Mouse (Mus musculus) embryonic facial prominence, embryonic 14.5 days (tissue): Measurements from ENCODE around the gene Slc6a20a. TPM values are rescaled to one million over a fixed set of nuclear protein-coding genes. Genes with fewer than 3 reads are reported as not detected.

Experiments used
- ATAC-seq: fragments of 200-750 bp; cut with Nextera tagmentation; 2 replicates; pipeline ENCODE4 v1.8.0; 2017; ENCODE audit warnings: low read depth, moderate number of reproducible peaks, moderate TSS enrichment
- DNase-seq: peaks from one replicate; pipeline ENCODE4 v3.0.0-alpha.2; 2015; ENCODE audit warnings: low spot score
- H3K27ac ChIP-seq: fragments of 300-500 bp; sonication (generic); replicated peaks from 2 replicates; pipeline ENCODE4 v1.5.1; 2014; ENCODE audit warnings: low read depth, mild to moderate bottlenecking, low read length, moderate library complexity
- H3K27me3 ChIP-seq: fragments of 300-500 bp; sonication (generic); replicated peaks from 2 replicates; pipeline ENCODE4 v1.6.1; 2014; ENCODE audit warnings: low read length; ENCODE audit not compliant: control insufficient read depth, insufficient read depth
- H3K36me3 ChIP-seq: fragments of 300-500 bp; sonication (generic); 2 replicates; pipeline ENCODE4 v1.6.1; 2014; ENCODE audit warnings: low read length, mixed read lengths; ENCODE audit not compliant: control insufficient read depth, insufficient read depth
- H3K4me1 ChIP-seq: fragments of 300-500 bp; sonication (generic); 2 replicates; pipeline ENCODE4 v1.6.1; 2014; ENCODE audit warnings: antibody characterized with exemption, low read length; ENCODE audit not compliant: control insufficient read depth, insufficient read depth
- H3K4me2 ChIP-seq: fragments of 300-500 bp; sonication (generic); 2 replicates; pipeline ENCODE4 v1.6.1; 2014; ENCODE audit warnings: low read depth, mild to moderate bottlenecking, low read length, moderate library complexity, mixed read lengths
- H3K4me3 ChIP-seq: fragments of 300-500 bp; sonication (generic); 2 replicates; pipeline ENCODE4 v1.5.1; 2014; ENCODE audit warnings: low read depth, mild to moderate bottlenecking, low read length
- H3K9ac ChIP-seq: fragments of 300-500 bp; sonication (generic); 2 replicates; pipeline ENCODE4 v1.6.1; 2014; ENCODE audit warnings: low read depth, mild to moderate bottlenecking, low read length, moderate library complexity, mixed read lengths
- H3K9me3 ChIP-seq: fragments of 300-500 bp; sonication (generic); 2 replicates; pipeline ENCODE4 v1.6.1; 2016; ENCODE audit warnings: low read length; ENCODE audit not compliant: control insufficient read depth
- WGBS: fragments of 180-500 bp; shearing (Covaris S2); extraction: QIAGEN DNeasy Blood & Tissue Kit; methylation state at CpG from one replicate; pipeline ENCODE4 v1.1.7; 2014; 5-methylcytosine and 5-hydroxymethylcytosine counted together
- polyA plus RNA-seq: library from polyadenylated mRNA; unstranded; fragments of >200 nt; fragmentation: Nextera tagmentation; extraction: Ambion mirVana; gene quantifications from 2 replicates; pipeline ENCODE4 v1.2.1, GENCODE M21; 2014

The Slc6a20a gene
- 0.99 and 1.5 TPM in 2 replicates for polyA plus RNA-seq

DNA sequence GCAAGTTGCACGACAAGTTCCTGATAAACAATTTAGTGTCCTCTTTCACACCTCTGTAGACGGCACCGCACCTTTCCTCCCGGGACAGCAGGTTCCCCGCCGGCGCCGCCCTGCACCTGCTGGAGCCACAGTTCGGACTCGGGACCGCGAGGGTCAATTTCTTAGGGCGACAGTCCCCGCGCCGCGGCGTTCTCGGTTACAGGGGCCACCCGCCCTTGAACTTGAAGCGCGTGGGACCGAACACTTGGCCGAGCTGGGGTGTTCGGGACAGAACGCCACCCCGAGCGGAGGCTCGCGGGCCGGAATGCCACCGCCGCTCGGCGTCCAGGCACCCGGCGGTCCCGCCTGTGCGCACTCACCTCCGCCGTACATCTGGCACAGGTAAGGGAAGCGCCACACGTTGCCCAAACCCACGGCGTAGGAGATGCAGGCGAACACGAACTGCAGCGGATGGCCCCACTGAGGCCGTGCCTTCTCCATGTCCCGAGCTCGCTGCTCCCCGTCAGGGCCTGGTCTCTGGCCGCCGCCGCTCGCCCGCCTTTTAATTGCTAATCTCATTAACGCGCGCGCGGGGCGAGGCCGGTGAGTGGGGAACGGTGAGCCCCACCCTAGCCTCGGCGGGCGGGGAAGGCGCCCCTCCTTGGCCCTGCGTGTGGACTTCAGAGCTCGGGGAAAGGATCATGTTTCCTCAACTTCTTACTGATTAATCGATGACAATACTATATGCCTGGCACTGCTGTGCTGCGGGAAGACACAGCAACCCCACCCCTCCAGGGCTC lies at the start of gene Slc6a20a, which contains the start of gene Ccr9:
Slc6a20a (minus strand) TSS at position 559 of the 779 bp plus-strand sequence.
Ccr9 (plus strand) TSS at position 113 of the 779 bp plus-strand sequence.
- under 1% methylated on average over 46 of the region's 73 CpGs for WGBS
- DNase-seq (peak; percentile 19), ATAC-seq (peak; percentile 55; the same call in 1 of the 2 replicates)
- Histone ChIP-seq H3K4me2 (peak within 1 kb of the TSS; percentile 81), H3K9ac (peak within 1 kb of the TSS; percentile 48; the same call in 1 of the 2 replicates), H3K27me3 (peaks cover 66% of the 10 kb centered on the region), H3K36me3 (no peaks in the 10 kb centered on the region), H3K4me3 (peak within 1 kb of the TSS; percentile 44), H3K27ac (no peak within 1 kb of the TSS), H3K4me1 (no peaks in the 10 kb centered on the region), H3K9me3 (no peaks in the 10 kb centered on the region)

DNA sequence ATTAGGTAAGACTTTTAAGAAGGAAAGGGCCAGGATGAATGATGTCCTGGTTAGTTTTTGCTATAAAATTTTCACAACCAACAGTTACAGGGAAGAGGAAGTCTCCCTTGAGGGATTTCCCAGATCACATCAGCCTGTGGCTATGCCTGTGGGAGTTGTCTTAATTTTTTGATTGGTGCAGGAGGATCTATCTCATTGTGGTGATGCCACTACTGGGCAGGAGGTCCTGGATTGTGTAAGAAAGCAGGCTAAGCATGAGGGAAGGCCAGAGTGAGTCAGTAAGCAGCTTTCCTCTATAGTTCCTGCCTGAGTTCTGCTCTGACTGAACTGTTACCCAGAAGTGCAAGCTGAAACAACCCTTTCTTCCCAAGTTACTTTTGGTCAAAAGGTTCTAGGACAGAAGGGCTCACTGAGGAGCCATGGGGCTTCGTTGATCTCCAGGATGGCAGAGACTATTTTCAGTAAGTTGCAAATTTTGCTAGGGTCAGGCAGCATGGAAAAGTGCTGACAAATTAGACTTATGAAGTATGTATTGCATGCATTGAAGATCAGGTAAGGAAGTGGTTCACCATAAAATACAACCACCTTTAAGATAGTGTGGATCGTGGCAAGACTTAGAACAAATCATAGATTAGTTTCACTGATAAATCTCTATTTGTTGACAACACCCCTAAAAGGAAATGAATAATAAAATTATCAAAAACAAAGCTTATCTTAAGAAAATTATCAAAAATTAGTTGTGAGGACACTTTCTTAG lies 44.2 kb upstream of the Slc6a20a start:
- Histone ChIP-seq H3K9ac (no peak overlapping the region), H3K36me3 (no peaks in the 10 kb centered on the region)

DNA sequence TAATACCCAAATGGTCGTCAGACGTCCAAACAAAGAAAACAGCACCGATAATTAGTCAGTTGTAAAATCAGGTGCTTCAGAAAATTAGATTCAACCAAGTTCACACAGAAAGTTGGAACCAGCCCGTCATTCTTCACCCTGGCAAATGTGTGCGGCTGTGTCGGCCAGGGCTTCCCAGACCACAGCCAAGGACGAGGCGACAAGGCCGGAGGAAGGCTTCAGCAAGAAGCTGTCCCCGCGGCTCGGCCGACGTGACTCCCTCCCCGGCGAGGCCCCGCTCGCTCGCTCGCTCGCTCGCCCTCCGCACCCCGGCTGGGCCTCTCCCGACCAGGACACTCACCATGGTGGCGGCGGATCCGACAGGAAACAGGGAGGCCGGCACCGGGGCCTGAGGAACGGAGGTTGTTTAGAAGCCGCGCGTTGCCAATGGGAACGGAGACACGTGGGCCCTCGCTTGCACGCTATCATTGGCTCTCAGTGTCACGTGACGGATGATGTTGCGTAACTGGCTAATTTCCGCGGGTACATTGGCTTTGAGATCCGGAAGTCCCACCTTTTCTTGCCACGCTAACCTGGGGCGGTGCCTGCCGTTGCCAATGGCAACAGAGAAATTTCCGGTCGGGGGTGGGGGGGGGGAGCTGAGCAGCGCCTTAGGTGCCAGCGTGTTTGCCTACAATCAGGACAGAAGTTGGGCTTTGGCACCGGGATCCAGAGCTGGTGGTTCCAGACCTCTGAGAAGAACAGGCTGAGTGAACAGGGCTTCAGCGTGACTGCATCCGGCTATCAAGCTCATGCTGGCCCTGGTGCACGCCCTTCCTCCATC lies 38.7 kb upstream of the Slc6a20a start, which contains the start of gene Lztfl1:
Lztfl1 (minus strand) TSS at position 512 of the 823 bp plus-strand sequence.
- H3K9ac ChIP-seq, result peak within 1 kb of the TSS; percentile 90
- H3K4me3 ChIP-seq, result peak within 1 kb of the TSS; percentile 85
- no peaks in the 10 kb centered on the region for H3K27me3 ChIP-seq
- DNase-seq, result peak; percentile 100
- H3K4me1 ChIP-seq, result peaks cover 5% of the 10 kb centered on the region
- H3K4me2 ChIP-seq, result peak within 1 kb of the TSS; percentile 71
- H3K27ac ChIP-seq, result peak within 1 kb of the TSS; percentile 84
- peaks cover 1% of the 10 kb centered on the region; the same call in 1 of the 2 replicates for H3K36me3 ChIP-seq
- WGBS, result under 1% methylated on average over 39 of the region's 55 CpGs
- peak; percentile 99 for ATAC-seq
- no peaks in the 10 kb centered on the region for H3K9me3 ChIP-seq

More for the DNA sequence above, 44.2 kb upstream of the Slc6a20a start:
- Histone ChIP-seq H3K27ac (no peak overlapping the region), H3K4me1 (no peaks in the 10 kb centered on the region), H3K4me2 (no peak overlapping the region), H3K27me3 (no peaks in the 10 kb centered on the region), H3K9me3 (no peaks in the 10 kb centered on the region), H3K4me3 (no peak overlapping the region)
- ATAC-seq (no peak), DNase-seq (no peak)
- 74% methylated on average over 2 of the region's 2 CpGs for WGBS

GRCm38 (mm10) chr9:123716301-123716700 lies 37.6 kb upstream of the Slc6a20a start:
- ATAC-seq (no peak), DNase-seq (no peak)
- Histone ChIP-seq H3K4me3 (peak overlapping the region; percentile 85), H3K4me1 (peaks cover 5% of the 10 kb centered on the region), H3K36me3 (peaks cover 10% of the 10 kb centered on the region), H3K9ac (peak overlapping the region; percentile 90), H3K4me2 (peak overlapping the region; percentile 62), H3K9me3 (no peaks in the 10 kb centered on the region), H3K27ac (no peak overlapping the region), H3K27me3 (no peaks in the 10 kb centered on the region)
- 62% methylated on average over 3 of the region's 3 CpGs for WGBS

DNA sequence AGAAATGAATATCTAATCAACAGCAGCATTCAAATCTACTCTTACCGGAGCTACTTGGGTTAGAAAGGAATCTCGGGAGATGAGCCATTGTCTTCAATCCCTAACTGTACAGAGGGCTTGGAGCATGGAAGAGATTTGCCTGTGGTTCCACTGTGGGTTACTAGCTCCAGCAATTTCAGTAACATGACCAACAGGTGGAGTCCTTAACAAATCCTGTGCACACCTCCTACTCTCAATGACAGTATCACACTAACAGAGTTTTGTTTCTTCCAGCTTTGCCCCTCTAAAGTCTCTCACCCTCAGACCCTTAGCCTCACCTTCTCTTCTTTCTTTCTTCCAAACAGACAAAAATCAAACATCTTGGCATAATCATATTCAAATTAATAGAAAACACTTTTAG lies 34.4 kb upstream of the Slc6a20a start:
- H3K27ac ChIP-seq, result no peak overlapping the region
- WGBS, result 78% methylated on average over 2 of the region's 2 CpGs
- H3K9me3 ChIP-seq, result no peaks in the 10 kb centered on the region
- no peak overlapping the region for H3K9ac ChIP-seq
- H3K36me3 ChIP-seq, result peaks cover 36% of the 10 kb centered on the region
- H3K4me2 ChIP-seq, result no peak overlapping the region
- peaks cover 5% of the 10 kb centered on the region for H3K4me1 ChIP-seq
- ATAC-seq (no peak), DNase-seq (no peak)
- H3K4me3 ChIP-seq, result no peak overlapping the region
- H3K27me3 ChIP-seq, result no peaks in the 10 kb centered on the region

- Histone ChIP-seq H3K36me3 (peaks cover 57% of the 10 kb centered on the region), H3K9me3 (no peaks in the 10 kb centered on the region), H3K9ac (no peak overlapping the region), H3K27ac (no peak overlapping the region), H3K27me3 (no peaks in the 10 kb centered on the region), H3K4me2 (no peak overlapping the region), H3K4me1 (no peaks in the 10 kb centered on the region), H3K4me3 (no peak overlapping the region)
- 57% methylated on average over 2 of the region's 2 CpGs for WGBS
- no peak for ATAC-seq
- no peak for DNase-seq
These were observed 30.5 kb upstream of the Slc6a20a start for GRCm38 (mm10) chr9:123709226-123709625.

DNA sequence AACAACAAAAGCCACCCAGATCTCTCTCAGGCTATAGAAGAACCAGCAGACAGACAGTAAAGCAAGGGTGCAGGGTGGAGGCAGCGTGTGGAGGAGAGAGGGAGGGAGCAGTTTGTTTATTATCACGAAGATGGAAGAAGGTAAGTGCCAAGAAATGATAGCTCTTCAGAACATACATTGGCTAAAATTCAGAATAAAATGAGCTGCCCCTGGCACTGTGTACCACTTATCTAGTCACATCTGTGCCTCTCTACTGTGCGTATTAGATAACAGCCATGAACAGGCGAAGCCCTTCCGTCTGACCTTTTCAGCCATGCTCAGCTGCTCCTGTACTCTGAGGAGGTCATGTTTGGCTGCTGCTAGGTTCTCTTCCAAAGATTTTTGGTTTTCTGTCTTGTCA lies 23.1 kb upstream of the Slc6a20a start:
- no peak overlapping the region for H3K4me3 ChIP-seq
- H3K9me3 ChIP-seq, result no peaks in the 10 kb centered on the region
- H3K4me2 ChIP-seq, result no peak overlapping the region
- no peaks in the 10 kb centered on the region for H3K27me3 ChIP-seq
- ATAC-seq (no peak), DNase-seq (no peak)
- H3K9ac ChIP-seq, result no peak overlapping the region
- no peaks in the 10 kb centered on the region for H3K4me1 ChIP-seq
- no peak overlapping the region for H3K27ac ChIP-seq
- 96% methylated on average over 5 of the region's 5 CpGs for WGBS
- peaks cover 57% of the 10 kb centered on the region for H3K36me3 ChIP-seq
